Mouse (Mus musculus) left cerebral cortex, adult 9 months (tissue): Measurements from ENCODE around the gene Wdr92.
A peak's percentile ranks its signal among the peaks of the same experiment; 100 is the strongest.

ENCODE experiments used
- DNase-seq, 2 experiments: peaks; one replicate each; pipeline ENCODE4 v3.0.0; 2022; ENCODE audit warnings: low spot score in 2 of 2

The Wdr92 gene

GRCm38 (mm10) chr11:17181807-17182206 is at the start of gene Wdr92:
Gene Wdr92, plus strand, starts transcription at chr11:17182107.
- no peak for DNase-seq

GRCm38 (mm10) chr11:17135638-17136037 is 46.3 kb upstream of the Wdr92 start:
- no peak for DNase-seq

- peak; percentile 20 to 23 for DNase-seq
Measured at GRCm38 (mm10) chr11:17138306-17139033, 43.4 kb upstream of the Wdr92 start.

- DNase-seq = peak; percentile 89 to 95
Measured at GRCm38 (mm10) chr11:17158858-17159737, 22.8 kb upstream of the Wdr92 start, which contains the start of gene Ppp3r1. Gene Ppp3r1, plus strand, starts transcription at chr11:17159263.

GRCm38 (mm10) chr11:17159738-17160241 is 22.1 kb upstream of the Wdr92 start:
- peak; percentile 58 to 81 for DNase-seq

- DNase-seq = peak; percentile 50 to 52
Measured at GRCm38 (mm10) chr11:17160242-17160641, 21.7 kb upstream of the Wdr92 start.

GRCm38 (mm10) chr11:17163956-17164355 is 18.0 kb upstream of the Wdr92 start:
- DNase-seq = no peak

DNA sequence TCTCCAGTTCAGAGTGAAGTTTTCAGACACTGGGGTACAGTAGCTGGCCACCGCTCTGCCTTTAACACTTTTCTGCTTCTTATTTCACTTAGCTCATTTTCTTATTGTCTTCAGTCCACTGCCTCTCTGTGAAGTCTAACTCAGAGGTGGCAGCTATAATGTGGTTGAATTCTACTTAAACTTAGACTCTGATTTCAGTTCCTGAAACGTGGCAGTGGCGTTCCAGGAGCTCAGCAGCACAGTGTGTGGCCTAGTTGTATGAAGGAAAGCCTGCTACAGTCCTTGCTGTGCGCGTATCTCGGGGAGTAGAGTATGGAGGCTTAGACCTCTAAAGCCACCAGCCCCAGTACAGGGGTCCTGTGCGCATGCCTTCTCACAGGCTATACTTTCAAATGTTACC is 15.3 kb upstream of the Wdr92 start:
- no peak for DNase-seq

DNA sequence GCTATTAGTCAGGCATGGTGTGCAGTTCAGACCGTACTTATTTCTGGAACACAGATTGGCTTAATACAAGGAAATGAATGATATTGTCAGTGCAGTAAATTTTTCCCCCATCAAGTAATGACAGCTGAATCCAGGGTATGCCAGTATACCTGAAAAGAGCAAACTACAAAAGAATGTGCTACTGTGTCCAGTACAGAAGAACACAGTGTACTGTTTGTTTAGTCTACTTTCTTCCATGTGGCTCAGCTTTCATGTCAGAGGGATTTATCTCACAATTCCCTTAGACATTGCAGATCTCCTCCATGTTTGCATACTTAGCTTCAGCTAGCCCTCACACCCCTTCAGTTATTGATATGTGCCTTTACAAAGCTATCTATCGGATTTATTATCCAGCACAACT is 12.6 kb upstream of the Wdr92 start:
- DNase-seq = no peak

DNA sequence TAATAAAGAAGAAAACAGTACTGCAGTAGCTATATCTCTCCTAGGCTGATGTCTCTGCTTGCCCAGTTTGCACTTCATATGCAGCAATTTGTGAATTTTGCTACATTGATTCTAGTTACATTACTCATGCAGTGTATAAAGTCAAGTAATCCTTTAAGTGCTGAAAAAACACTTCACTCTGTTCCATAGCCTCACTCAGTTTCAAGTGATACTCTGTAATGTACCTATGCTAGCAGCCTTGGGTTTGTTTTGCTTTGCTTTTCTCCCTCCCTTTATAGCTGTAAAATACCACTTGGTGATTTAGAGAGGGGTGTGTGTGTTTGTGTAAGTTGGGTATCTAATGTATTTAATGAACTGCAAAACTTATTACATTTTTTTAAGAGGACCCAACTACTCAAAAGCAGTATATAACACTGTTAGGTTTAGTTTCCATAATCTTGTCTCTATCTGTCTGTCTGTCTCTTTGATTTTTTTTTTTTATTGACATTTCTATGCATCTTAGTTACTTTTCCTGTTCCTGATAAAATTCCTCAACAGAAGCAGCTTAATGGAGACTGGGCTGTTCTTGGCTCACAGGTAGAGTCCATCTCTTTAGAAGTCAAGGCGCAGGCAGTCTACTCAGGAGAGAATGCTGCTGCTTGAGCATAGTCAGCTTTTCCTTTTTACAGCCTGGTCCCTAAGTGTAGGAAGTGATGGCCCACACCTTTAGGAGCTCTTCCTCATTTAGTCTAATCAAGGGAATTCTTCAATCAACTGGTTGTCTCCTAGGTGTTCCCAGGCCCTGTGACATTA is 10.8 kb upstream of the Wdr92 start:
- no peak for DNase-seq

DNA sequence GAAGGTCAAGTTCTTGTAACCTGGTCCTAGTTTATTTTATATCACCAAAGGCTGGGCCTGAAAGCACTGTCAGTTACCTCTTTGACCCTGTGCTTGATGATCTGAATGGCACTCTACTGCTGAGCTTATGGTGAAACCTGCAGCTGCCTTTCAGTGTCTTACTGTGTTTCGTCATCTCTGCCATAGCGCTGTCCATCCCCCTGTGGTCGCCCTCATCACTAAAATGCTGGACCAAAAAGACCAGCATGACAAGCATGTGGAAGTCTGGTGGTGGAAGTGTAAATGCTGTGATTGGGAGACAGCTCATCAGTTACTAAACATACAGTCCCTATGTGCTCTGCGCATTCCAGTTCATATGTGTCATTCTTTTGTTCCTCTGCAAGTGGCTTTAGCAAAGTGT is 9.6 kb upstream of the Wdr92 start:
- DNase-seq = no peak

DNA sequence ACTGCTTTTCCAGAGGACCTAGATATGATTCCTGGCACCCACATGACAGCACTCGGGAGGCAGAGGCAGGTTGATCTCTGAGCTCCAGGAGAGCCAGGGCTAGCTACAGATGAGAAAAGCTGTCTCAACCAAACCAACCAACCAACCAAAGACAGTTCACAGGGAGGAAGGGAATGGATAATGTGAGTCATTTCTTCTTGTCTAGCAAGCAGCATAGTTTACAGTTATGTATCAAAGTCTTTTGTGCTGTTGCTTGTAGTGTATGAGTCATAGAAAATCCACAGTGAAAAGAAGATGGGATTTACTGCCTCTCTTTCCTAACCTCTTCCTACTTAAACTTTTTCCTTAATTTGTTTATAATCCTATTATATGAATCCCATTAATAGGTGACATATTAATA is 5.3 kb upstream of the Wdr92 start:
- DNase-seq = no peak

DNA sequence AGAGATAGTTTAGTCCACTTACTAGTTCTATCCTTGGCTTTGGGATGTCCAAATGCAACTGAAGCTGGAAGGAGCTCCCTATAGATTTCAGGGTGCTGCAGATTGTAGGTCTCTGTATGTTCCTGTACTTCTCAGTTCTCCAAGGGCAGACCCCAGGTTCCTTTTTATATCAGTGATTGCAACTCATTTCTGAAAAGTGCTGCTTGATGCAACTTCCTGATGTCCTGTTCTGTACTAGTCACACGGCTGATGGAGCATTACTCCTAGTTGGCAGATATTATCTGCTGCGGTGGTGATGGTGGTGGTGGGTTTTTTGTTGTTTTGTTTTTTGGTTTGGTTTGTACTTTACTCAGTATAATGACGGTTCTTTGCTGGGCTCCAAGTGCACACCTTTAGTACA is 1.2 kb upstream of the Wdr92 start:
- DNase-seq = no peak

DNA sequence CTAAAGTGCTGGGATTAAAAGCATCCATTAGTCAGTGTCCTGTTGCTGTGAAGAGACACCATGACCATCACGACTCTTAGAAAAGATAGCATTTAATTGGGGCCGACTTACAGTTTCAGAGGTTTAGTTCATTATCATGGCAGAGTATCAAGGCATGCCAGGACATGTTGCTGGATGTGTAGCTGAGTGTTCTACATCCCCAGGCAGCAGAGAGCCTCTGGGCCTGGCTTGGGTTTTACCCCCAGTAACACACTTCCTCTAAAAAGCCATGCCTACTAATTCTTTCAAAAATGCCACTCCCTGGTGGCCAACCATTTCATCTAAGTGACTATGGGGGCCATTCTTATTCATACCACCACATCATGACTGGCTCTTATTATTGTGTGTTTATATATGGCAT is 1.3 kb downstream of the Wdr92 start:
- no peak for DNase-seq

GRCm38 (mm10) chr11:17187649-17188048 is 5.7 kb downstream of the Wdr92 start:
- no peak for DNase-seq

DNA sequence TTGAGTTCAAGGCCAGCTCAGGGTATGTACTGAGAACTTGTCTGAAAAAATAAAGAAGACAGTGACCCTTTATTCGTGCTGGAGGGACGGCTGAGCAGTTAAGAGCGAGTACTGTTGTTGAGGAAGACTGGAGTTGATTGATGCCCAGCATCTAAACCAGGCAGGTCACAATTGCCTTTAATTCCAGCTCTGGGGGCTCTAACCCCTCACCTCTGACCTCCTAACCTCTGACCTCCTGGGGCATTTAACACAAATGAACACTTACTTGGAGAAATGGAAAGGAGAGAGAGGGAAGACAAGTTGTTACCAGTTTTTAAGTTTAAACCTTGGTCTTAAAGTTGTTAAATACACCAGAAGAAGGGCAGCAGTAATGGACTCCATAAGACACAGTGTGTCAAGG is 6.9 kb downstream of the Wdr92 start:
- DNase-seq = no peak

- no peak for DNase-seq
Measured at GRCm38 (mm10) chr11:17192151-17192844, 10.4 kb downstream of the Wdr92 start.

DNA sequence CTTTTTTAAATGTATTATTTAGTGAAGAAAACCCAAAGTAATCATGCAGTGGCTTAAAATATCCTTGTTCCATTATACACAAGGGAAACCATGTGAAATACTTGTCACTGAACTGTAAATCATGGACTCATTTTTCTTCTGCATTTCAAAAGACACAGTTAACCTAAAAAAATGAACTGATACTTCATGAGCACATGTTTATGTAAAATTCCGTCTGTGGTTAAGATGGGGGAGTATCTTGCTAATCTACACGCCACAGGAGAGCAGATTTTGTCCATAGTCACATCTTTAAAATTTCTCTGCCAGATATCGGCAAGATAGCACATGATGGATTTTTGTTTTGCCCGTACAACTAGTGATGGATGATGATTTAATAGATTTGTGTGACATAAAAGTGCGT is 17.3 kb downstream of the Wdr92 start:
- DNase-seq = no peak

- DNase-seq = no peak
Measured at GRCm38 (mm10) chr11:17199840-17200501, 18.1 kb downstream of the Wdr92 start.

- DNase-seq = no peak
Measured at GRCm38 (mm10) chr11:17200936-17201335, 19.0 kb downstream of the Wdr92 start.

DNA sequence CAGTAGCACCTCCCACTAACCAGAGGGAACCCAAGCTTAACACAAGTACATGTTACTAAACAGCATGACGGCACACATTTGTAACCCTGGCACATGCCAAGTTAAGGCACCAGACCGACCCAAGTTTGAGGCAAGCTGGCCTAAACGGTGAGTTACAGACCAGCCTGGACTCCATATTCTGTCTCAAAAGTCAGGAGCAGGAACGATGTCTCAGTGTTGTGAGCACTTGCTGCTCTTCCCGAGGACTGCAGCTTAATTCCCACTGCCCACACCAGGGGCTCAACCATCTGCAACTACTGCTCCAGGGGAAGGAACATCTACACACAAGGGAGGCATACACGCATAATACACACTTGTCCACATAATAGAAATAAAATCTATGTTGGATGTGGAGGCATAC is 20.6 kb downstream of the Wdr92 start:
- DNase-seq = no peak
